Comparison of ENCODE assay signal across 21 mouse cellular contexts in genomic region chr19:31621716-31622115, GRCm38 (mm10).
"Had no signal": no experiment of that assay in that cellular context is flagged by ENCODE, and none has a peak within 500 bp of the region (broad histone marks: within the 10 kb centered on the region; RNA-seq: fewer than 3 reads in every experiment).

No protein-coding gene starts in this region.

- H3K9ac ChIP-seq: limb, embryonic 13.5 days; liver, embryonic 13.5 days; lung, embryonic 14.5 days; midbrain, embryonic 12.5 days; midbrain, embryonic 15.5 days; neural tube, embryonic 12.5 days; neural tube, embryonic 15.5 days had no signal

- H3K27me3 ChIP-seq: limb, embryonic 13.5 days; liver, embryonic 13.5 days; midbrain, embryonic 12.5 days; midbrain, embryonic 15.5 days; neural tube, embryonic 12.5 days; neural tube, embryonic 15.5 days had no signal

- H3K4me1 ChIP-seq: limb, embryonic 10.5 days; limb, embryonic 13.5 days; liver, embryonic 13.5 days; midbrain, embryonic 15.5 days; neural tube, embryonic 12.5 days; neural tube, embryonic 15.5 days had no signal

- DNase-seq: layer of hippocampus, adult 9-11 months; liver; liver, embryonic 13.5 days; lung, embryonic 14.5 days; right cerebral cortex, adult 18-20 months; right cerebral cortex, postnatal 14 days; right cerebral cortex, postnatal 4 days; thymus, adult 2 months; thymus, postnatal 14 days; thymus, postnatal 4 days had no signal

- H3K9me3 ChIP-seq: limb, embryonic 10.5 days; limb, embryonic 13.5 days; liver, embryonic 13.5 days; midbrain, embryonic 12.5 days; midbrain, embryonic 15.5 days; neural tube, embryonic 12.5 days; neural tube, embryonic 15.5 days had no signal

- H3K27ac ChIP-seq: layer of hippocampus, adult 2 months; limb, embryonic 10.5 days; limb, embryonic 13.5 days; liver, embryonic 13.5 days; macrophage; midbrain, embryonic 12.5 days; midbrain, embryonic 15.5 days; neural tube, embryonic 12.5 days; neural tube, embryonic 15.5 days; stomach, postnatal 0 days had no signal

- H3K4me3 ChIP-seq: layer of hippocampus, adult 2 months; limb, embryonic 10.5 days; limb, embryonic 13.5 days; liver, embryonic 13.5 days; midbrain, embryonic 12.5 days; midbrain, embryonic 15.5 days; neural tube, embryonic 12.5 days; neural tube, embryonic 15.5 days had no signal

- ATAC-seq: intestine, postnatal 0 days; lung, postnatal 0 days; midbrain, embryonic 15.5 days had no signal

- H3K36me3 ChIP-seq: limb, embryonic 10.5 days; limb, embryonic 13.5 days; liver, embryonic 13.5 days; midbrain, embryonic 12.5 days; midbrain, embryonic 15.5 days; neural tube, embryonic 12.5 days; neural tube, embryonic 15.5 days had no signal

- H3K4me2 ChIP-seq: limb, embryonic 13.5 days; liver, embryonic 13.5 days; lung, embryonic 14.5 days; midbrain, embryonic 12.5 days; midbrain, embryonic 15.5 days; neural tube, embryonic 12.5 days; neural tube, embryonic 15.5 days had no signal
